Mouse (Mus musculus): ENCODE data around the gene Wap. TPM values are rescaled to one million over a fixed set of nuclear protein-coding genes. Genes with fewer than 3 reads are reported as not detected.

Wap gene
- polyA plus RNA-seq, 1 experiment, result not detected

- H3K4me3 ChIP-seq (ENCODE audit: insufficient read depth, low read depth, low read length), result no peak overlapping the region
- H3K27ac ChIP-seq (replicated peaks; ENCODE audit: low read depth, low read length), result no peak overlapping the region
Observed at GRCm38 (mm10) chr11:6650519-6650918, 12.1 kb upstream of the Wap start.

GRCm38 (mm10) chr11:6647831-6648724 lies 9.6 kb upstream of the Wap start:
- Histone ChIP-seq H3K4me1 (ENCODE audit: control insufficient read depth, insufficient read depth, insufficient read length, low read length) (no peaks in the 10 kb centered on the region), H3K27ac (replicated peaks; ENCODE audit: low read depth, low read length) (no peak overlapping the region), H3K4me3 (ENCODE audit: insufficient read depth, low read depth, low read length) (no peak overlapping the region)

More at GRCm38 (mm10) chr11:6650519-6650918, 12.1 kb upstream of the Wap start:
- no peaks in the 10 kb centered on the region for H3K4me1 ChIP-seq (ENCODE audit: control insufficient read depth, insufficient read depth, insufficient read length, low read length)

- no peak overlapping the region for H3K4me3 ChIP-seq (ENCODE audit: insufficient read depth, low read depth, low read length)
- H3K27ac ChIP-seq (replicated peaks; ENCODE audit: low read depth, low read length), result no peak overlapping the region
- no peaks in the 10 kb centered on the region for H3K4me1 ChIP-seq (ENCODE audit: control insufficient read depth, insufficient read depth, insufficient read length, low read length)
Observed at GRCm38 (mm10) chr11:6644566-6644965, 6.1 kb upstream of the Wap start.

- Histone ChIP-seq H3K27ac (replicated peaks; ENCODE audit: low read depth, low read length) (no peak overlapping the region), H3K4me1 (ENCODE audit: control insufficient read depth, insufficient read depth, insufficient read length, low read length) (no peaks in the 10 kb centered on the region)
Observed at GRCm38 (mm10) chr11:6639072-6639471, 635 bp upstream of the Wap start.

GRCm38 (mm10) chr11:6636150-6636549 lies 2.3 kb downstream of the Wap start:
- no peak overlapping the region for H3K4me3 ChIP-seq (ENCODE audit: insufficient read depth, low read depth, low read length)
- H3K4me1 ChIP-seq (ENCODE audit: control insufficient read depth, insufficient read depth, insufficient read length, low read length), result no peaks in the 10 kb centered on the region
- H3K27ac ChIP-seq (replicated peaks; ENCODE audit: low read depth, low read length), result no peak overlapping the region

More at GRCm38 (mm10) chr11:6639072-6639471, 635 bp upstream of the Wap start:
- no peak overlapping the region for H3K4me3 ChIP-seq (ENCODE audit: insufficient read depth, low read depth, low read length)

- no peak overlapping the region for H3K4me3 ChIP-seq (ENCODE audit: insufficient read depth, low read depth, low read length)
- no peak overlapping the region for H3K27ac ChIP-seq (replicated peaks; ENCODE audit: low read depth, low read length)
- H3K4me1 ChIP-seq (ENCODE audit: control insufficient read depth, insufficient read depth, insufficient read length, low read length), result peaks cover 7% of the 10 kb centered on the region; the same call in 1 of the 2 replicates
Observed at GRCm38 (mm10) chr11:6629655-6630054, 8.8 kb downstream of the Wap start.

GRCm38 (mm10) chr11:6628568-6628967 lies 9.9 kb downstream of the Wap start:
- Histone ChIP-seq H3K27ac (replicated peaks; ENCODE audit: low read depth, low read length) (no peak overlapping the region), H3K4me1 (ENCODE audit: control insufficient read depth, insufficient read depth, insufficient read length, low read length) (peaks cover 11% of the 10 kb centered on the region), H3K4me3 (ENCODE audit: insufficient read depth, low read depth, low read length) (no peak overlapping the region)

GRCm38 (mm10) chr11:6627731-6628130 lies 10.7 kb downstream of the Wap start:
- H3K4me3 ChIP-seq (ENCODE audit: insufficient read depth, low read depth, low read length), result no peak overlapping the region
- peaks cover 11% of the 10 kb centered on the region for H3K4me1 ChIP-seq (ENCODE audit: control insufficient read depth, insufficient read depth, insufficient read length, low read length)
- peak overlapping the region; percentile 37 for H3K27ac ChIP-seq (replicated peaks; ENCODE audit: low read depth, low read length)

GRCm38 (mm10) chr11:6626388-6626772 lies 12.1 kb downstream of the Wap start:
- Histone ChIP-seq H3K27ac (replicated peaks; ENCODE audit: low read depth, low read length) (peak overlapping the region; percentile 99), H3K4me1 (ENCODE audit: control insufficient read depth, insufficient read depth, insufficient read length, low read length) (peaks cover 11% of the 10 kb centered on the region)

GRCm38 (mm10) chr11:6625478-6626387 lies 12.7 kb downstream of the Wap start, which contains the start of gene Tbrg4:
Gene Tbrg4 (minus strand): TSS chr11:6626067.
- Histone ChIP-seq H3K4me1 (ENCODE audit: control insufficient read depth, insufficient read depth, insufficient read length, low read length) (peaks cover 11% of the 10 kb centered on the region), H3K4me3 (ENCODE audit: insufficient read depth, low read depth, low read length) (peak within 1 kb of the TSS; percentile 91), H3K27ac (replicated peaks; ENCODE audit: low read depth, low read length) (peak within 1 kb of the TSS; percentile 99)

More at GRCm38 (mm10) chr11:6626388-6626772, 12.1 kb downstream of the Wap start:
- H3K4me3 ChIP-seq (ENCODE audit: insufficient read depth, low read depth, low read length), result peak overlapping the region; percentile 91

- Histone ChIP-seq H3K4me3 (ENCODE audit: insufficient read depth, low read depth, low read length) (peak overlapping the region; percentile 91), H3K27ac (replicated peaks; ENCODE audit: low read depth, low read length) (peak overlapping the region; percentile 31; the same call in 1 of the 2 replicates), H3K4me1 (ENCODE audit: control insufficient read depth, insufficient read depth, insufficient read length, low read length) (peaks cover 11% of the 10 kb centered on the region)
Observed at GRCm38 (mm10) chr11:6624619-6625382, 13.6 kb downstream of the Wap start.

- peaks cover 11% of the 10 kb centered on the region for H3K4me1 ChIP-seq (ENCODE audit: control insufficient read depth, insufficient read depth, insufficient read length, low read length)
- H3K27ac ChIP-seq (replicated peaks; ENCODE audit: low read depth, low read length), result no peak overlapping the region
- H3K4me3 ChIP-seq (ENCODE audit: insufficient read depth, low read depth, low read length), result no peak overlapping the region
Observed at GRCm38 (mm10) chr11:6623704-6624103, 14.7 kb downstream of the Wap start.

GRCm38 (mm10) chr11:6615250-6616205 lies 22.9 kb downstream of the Wap start:
- Histone ChIP-seq H3K4me1 (ENCODE audit: control insufficient read depth, insufficient read depth, insufficient read length, low read length) (no peaks in the 10 kb centered on the region), H3K27ac (replicated peaks; ENCODE audit: low read depth, low read length) (no peak overlapping the region), H3K4me3 (ENCODE audit: insufficient read depth, low read depth, low read length) (no peak overlapping the region)

All from brown adipose tissue, adult 24 weeks (tissue).